Mouse (Mus musculus): ENCODE results near the gene Lyzl4. TPM values are rescaled to one million over a fixed set of nuclear protein-coding genes. Genes with fewer than 3 reads are reported as not detected.

Gene Lyzl4
- not detected in 2 replicates for total RNA-seq (2014; rRNA removed)
- polyA plus RNA-seq (2015; fragmentation: Nextera tagmentation; extraction: Ambion mirVana), result 0.28 TPM in 1 of 2 replicates, not detected in the other

DNA sequence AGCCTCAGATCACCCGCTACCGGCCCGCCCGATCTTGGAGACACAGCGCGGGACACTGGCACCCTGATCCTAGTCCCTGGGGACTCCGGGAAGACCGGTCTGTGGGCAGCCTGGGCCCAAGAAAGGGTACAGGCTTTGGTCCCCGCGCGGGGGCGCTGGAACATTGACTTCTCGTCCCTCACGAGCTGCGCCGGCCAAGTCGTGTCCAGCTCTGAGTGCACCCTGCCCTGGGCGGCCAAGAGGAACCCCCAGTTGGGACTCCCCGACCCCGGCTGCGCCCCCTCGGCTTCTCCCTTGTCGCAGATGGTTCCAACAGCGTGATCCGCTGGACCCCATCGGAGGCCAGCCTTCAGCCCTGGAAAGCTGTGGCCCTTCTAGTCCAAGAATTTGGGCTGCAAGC is at the start of gene Lyzl4:
TSS of gene Lyzl4 (minus strand) at position 96 of the 400 bp plus-strand sequence.
- H3K27me3 ChIP-seq (ENCODE audit: insufficient read depth, low read length), result peaks cover 36% of the 10 kb centered on the region
- H3K4me2 ChIP-seq (ENCODE audit: low read depth, low read length, poor library complexity, severe bottlenecking), result peak within 1 kb of the TSS; percentile 68
- ATAC-seq (ENCODE audit: low FRiP score) (peak; percentile 55), DNase-seq (ENCODE audit: low spot score) (peak; percentile 88)
- peaks cover 7% of the 10 kb centered on the region; the same call in 1 of the 2 replicates for H3K4me1 ChIP-seq (ENCODE audit: insufficient read depth, low read length)
- no peak within 1 kb of the TSS for H3K27ac ChIP-seq (ENCODE audit: low read depth, low read length)
- peak within 1 kb of the TSS; percentile 49 for H3K4me3 ChIP-seq (ENCODE audit: low read depth, low read length)
- WGBS, result 1% methylated on average over 26 of the region's 26 CpGs
- no peaks in the 10 kb centered on the region for H3K36me3 ChIP-seq (ENCODE audit: insufficient read depth, low read length)
- peak within 1 kb of the TSS; percentile 50 for H3K9ac ChIP-seq (replicated peaks; ENCODE audit: low read length, poor library complexity, severe bottlenecking)
- no peaks in the 10 kb centered on the region for H3K9me3 ChIP-seq (ENCODE audit: low read length)
- TF ChIP-seq CTCF (IDR thresholded peaks at IDR 0.05), result peak; percentile 59

DNA sequence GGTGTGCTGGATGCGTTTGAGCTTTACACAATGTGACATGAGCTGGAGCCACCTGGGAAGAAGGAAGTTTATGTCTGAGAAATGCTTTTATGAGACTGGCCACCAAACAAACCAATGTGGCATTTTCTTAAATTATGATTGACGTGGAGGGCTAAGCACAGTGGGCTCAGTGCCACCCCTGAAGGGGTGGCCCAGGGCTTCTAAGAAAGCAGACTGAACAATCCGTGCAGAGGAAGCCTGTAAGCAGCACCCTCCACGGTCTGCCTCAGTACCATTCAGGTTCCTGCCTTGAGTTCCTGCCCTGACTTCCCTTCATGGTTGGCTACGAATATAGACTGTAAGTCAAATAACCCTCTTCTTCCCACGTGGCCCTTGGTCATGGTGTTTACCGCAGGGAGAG is 48.8 kb upstream of the Lyzl4 start:
- Histone ChIP-seq H3K27ac (ENCODE audit: low read depth, low read length) (peak overlapping the region; percentile 80), H3K36me3 (ENCODE audit: insufficient read depth, low read length) (peaks cover 26% of the 10 kb centered on the region), H3K9me3 (ENCODE audit: low read length) (no peaks in the 10 kb centered on the region), H3K4me1 (ENCODE audit: insufficient read depth, low read length) (peaks cover 6% of the 10 kb centered on the region; the same call in 1 of the 2 replicates), H3K4me2 (ENCODE audit: low read depth, low read length, poor library complexity, severe bottlenecking) (peak overlapping the region; percentile 54), H3K9ac (replicated peaks; ENCODE audit: low read length, poor library complexity, severe bottlenecking) (0 out of 2 replicates have a peak overlapping the region, but pooled peaks have one; percentile 19), H3K27me3 (ENCODE audit: insufficient read depth, low read length) (no peaks in the 10 kb centered on the region), H3K4me3 (ENCODE audit: low read depth, low read length) (peak overlapping the region; percentile 27; the same call in 1 of the 2 replicates)
- WGBS, result 55% methylated on average over 7 of the region's 7 CpGs
- ATAC-seq (ENCODE audit: low FRiP score) (peak; percentile 41; the same call in 1 of the 2 replicates), DNase-seq (ENCODE audit: low spot score) (no peak)
- no peak for TF ChIP-seq CTCF (IDR thresholded peaks at IDR 0.05)

DNA sequence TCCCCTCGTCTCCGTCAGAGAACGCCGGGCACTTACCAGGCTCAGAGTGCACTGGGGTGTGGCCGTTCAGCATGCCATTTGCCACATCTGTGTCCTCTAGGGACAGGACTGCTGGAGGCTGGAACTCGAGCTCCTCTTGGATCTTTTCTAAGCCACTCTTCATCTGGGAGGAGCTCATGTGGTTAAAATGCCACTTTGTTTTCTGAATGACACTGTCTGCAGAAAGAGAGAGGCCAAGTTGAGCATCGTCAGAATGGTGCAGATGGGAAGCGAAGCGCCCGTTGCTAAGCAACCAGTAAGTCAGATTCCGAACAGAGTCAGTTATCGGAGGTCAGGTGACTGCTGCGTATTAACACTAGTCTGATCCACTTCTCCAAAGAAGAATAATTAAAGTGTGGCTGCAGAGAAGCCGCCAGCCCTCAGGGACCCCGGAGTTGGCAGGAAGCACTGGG is 48.3 kb upstream of the Lyzl4 start:
- Histone ChIP-seq H3K4me2 (ENCODE audit: low read depth, low read length, poor library complexity, severe bottlenecking) (peak overlapping the region; percentile 54), H3K9me3 (ENCODE audit: low read length) (no peaks in the 10 kb centered on the region), H3K27me3 (ENCODE audit: insufficient read depth, low read length) (no peaks in the 10 kb centered on the region), H3K4me1 (ENCODE audit: insufficient read depth, low read length) (peaks cover 6% of the 10 kb centered on the region; the same call in 1 of the 2 replicates), H3K9ac (replicated peaks; ENCODE audit: low read length, poor library complexity, severe bottlenecking) (peak overlapping the region; percentile 36; the same call in 1 of the 2 replicates), H3K27ac (ENCODE audit: low read depth, low read length) (peak overlapping the region; percentile 80), H3K4me3 (ENCODE audit: low read depth, low read length) (peak overlapping the region; percentile 27), H3K36me3 (ENCODE audit: insufficient read depth, low read length) (peaks cover 31% of the 10 kb centered on the region)
- 16% methylated on average over 15 of the region's 15 CpGs for WGBS
- DNase-seq (ENCODE audit: low spot score) (peak; percentile 93), ATAC-seq (ENCODE audit: low FRiP score) (peak; percentile 88)
- TF ChIP-seq CTCF (IDR thresholded peaks at IDR 0.05), result no peak; the same call in 1 of the 2 replicates

DNA sequence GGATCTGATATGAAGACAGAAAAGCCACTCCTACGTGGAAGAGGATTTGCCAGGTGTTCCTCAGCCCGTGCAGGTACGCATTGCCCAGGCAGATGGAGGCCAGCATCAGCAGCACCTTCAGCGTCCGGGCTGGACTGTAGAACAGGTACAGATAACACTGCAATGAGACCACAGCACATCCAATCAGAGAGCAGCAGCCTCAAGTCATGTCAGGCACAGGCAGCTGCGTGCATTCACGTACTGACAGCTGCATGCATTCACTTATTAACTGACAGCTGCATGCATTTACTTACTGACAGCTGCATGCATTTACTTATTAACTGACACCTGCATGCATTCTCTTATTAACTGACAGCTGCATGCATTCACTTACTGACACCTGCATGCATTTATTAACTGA is 42.8 kb upstream of the Lyzl4 start:
- 81% methylated on average over 7 of the region's 7 CpGs for WGBS
- Histone ChIP-seq H3K4me1 (ENCODE audit: insufficient read depth, low read length) (no peaks in the 10 kb centered on the region; the same call in 1 of the 2 replicates), H3K4me2 (ENCODE audit: low read depth, low read length, poor library complexity, severe bottlenecking) (no peak overlapping the region), H3K27ac (ENCODE audit: low read depth, low read length) (no peak overlapping the region), H3K36me3 (ENCODE audit: insufficient read depth, low read length) (peaks cover 43% of the 10 kb centered on the region), H3K9ac (replicated peaks; ENCODE audit: low read length, poor library complexity, severe bottlenecking) (no peak overlapping the region), H3K4me3 (ENCODE audit: low read depth, low read length) (no peak overlapping the region), H3K27me3 (ENCODE audit: insufficient read depth, low read length) (no peaks in the 10 kb centered on the region), H3K9me3 (ENCODE audit: low read length) (no peaks in the 10 kb centered on the region)
- TF ChIP-seq CTCF (IDR thresholded peaks at IDR 0.05), result no peak
- no peak for ATAC-seq (ENCODE audit: low FRiP score)
- DNase-seq (ENCODE audit: low spot score), result no peak

DNA sequence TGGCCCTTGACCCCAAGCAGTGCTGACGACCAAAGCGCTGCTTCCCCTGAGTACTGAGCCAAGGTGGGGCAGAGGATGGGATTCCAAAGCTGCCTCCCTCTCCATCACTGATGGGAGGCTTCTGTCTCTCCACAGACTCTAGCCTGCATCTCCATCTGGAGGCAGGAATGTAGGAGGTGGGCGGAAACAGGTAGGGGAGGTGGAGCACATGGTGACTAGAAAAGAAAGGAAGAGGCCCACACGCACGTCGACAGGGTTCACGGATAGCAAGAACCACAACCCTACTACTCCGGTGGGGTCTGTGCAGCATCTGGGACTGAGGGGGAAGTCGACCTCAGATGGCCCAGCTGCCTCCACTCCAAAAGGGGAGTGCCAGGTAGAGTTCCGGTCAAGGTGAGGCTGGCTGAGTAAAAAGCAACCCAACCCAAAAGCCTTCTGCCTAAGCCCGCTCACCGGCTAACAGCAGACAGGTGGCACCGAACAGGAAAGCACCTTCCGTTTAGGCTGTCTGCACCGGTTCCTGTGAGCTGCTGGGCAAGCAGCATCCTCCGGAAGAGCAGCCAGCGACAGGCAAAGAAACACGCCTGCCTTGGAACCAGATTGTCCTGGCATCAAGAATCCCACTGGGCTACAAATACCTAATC is 40.3 kb upstream of the Lyzl4 start:
- no peak; the same call in 1 of the 2 replicates for ATAC-seq (ENCODE audit: low FRiP score)
- WGBS, result 85% methylated on average over 18 of the region's 18 CpGs
- Histone ChIP-seq H3K27ac (ENCODE audit: low read depth, low read length) (no peak overlapping the region), H3K36me3 (ENCODE audit: insufficient read depth, low read length) (peaks cover 36% of the 10 kb centered on the region), H3K9me3 (ENCODE audit: low read length) (no peaks in the 10 kb centered on the region), H3K27me3 (ENCODE audit: insufficient read depth, low read length) (no peaks in the 10 kb centered on the region), H3K4me2 (ENCODE audit: low read depth, low read length, poor library complexity, severe bottlenecking) (no peak overlapping the region), H3K9ac (replicated peaks; ENCODE audit: low read length, poor library complexity, severe bottlenecking) (no peak overlapping the region), H3K4me1 (ENCODE audit: insufficient read depth, low read length) (no peaks in the 10 kb centered on the region), H3K4me3 (ENCODE audit: low read depth, low read length) (no peak overlapping the region)
- TF ChIP-seq CTCF (IDR thresholded peaks at IDR 0.05), result no peak
- DNase-seq (ENCODE audit: low spot score), result no peak

DNA sequence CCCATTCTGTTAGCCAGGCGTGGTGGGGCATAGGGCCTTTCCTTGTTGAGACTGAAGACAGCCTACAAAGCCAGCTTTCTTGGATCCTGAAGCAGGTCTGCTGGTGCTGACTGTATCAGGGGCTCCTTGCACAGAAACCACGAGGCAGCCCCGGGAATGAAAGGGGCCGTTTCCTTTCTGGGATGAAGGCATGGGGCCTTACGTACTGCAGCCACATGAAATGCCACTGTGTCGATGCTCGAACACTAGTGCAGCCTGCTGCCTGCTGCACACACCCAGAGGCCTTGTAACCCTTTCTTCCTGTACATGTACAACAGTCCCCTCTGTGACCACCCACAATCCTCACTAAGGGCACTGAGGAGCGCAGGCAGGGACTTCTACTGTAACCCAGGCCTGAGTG is 39.3 kb upstream of the Lyzl4 start:
- ATAC-seq (ENCODE audit: low FRiP score) (no peak), DNase-seq (ENCODE audit: low spot score) (no peak)
- Histone ChIP-seq H3K4me2 (ENCODE audit: low read depth, low read length, poor library complexity, severe bottlenecking) (no peak overlapping the region), H3K4me1 (ENCODE audit: insufficient read depth, low read length) (no peaks in the 10 kb centered on the region), H3K9me3 (ENCODE audit: low read length) (no peaks in the 10 kb centered on the region), H3K27me3 (ENCODE audit: insufficient read depth, low read length) (no peaks in the 10 kb centered on the region), H3K4me3 (ENCODE audit: low read depth, low read length) (no peak overlapping the region), H3K27ac (ENCODE audit: low read depth, low read length) (no peak overlapping the region), H3K9ac (replicated peaks; ENCODE audit: low read length, poor library complexity, severe bottlenecking) (no peak overlapping the region), H3K36me3 (ENCODE audit: insufficient read depth, low read length) (peaks cover 36% of the 10 kb centered on the region)
- no peak for TF ChIP-seq CTCF (IDR thresholded peaks at IDR 0.05)
- WGBS, result 81% methylated on average over 8 of the region's 8 CpGs
